Mouse (Mus musculus) megakaryocyte, embryonic 14.5 days (primary cell): ENCODE results near the gene Gm42791.

Experiments used
- FLI1 ChIP-seq: IDR thresholded peaks from 2 replicates; pipeline ENCODE4 v1.6.1; 2012; ENCODE audit warnings: low read length, inconsistent platforms, mixed read lengths
- GATA1 ChIP-seq: IDR thresholded peaks from 3 replicates; pipeline ENCODE4 v1.6.1; 2012; ENCODE audit warnings: mixed read lengths, low read length, inconsistent platforms, borderline replicate concordance

DNA sequence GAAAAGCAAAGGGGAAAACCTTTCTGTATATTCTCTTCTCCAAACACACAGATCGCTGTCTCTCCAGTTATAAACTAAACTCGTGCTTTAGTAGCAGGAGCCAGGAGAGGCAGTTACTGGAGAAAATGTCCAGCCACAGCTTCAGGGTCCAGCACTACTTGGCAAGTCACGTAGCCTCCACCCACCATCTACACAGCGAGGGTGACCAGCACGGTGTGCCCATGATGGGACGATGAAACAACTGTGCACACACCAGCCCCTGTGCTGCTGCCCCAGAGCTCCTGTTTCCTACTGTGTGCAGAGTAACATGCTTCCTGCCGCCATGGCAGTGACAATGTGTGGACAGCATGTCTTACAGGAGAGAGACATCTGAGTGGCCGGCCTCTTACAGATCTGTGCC lies 121.8 kb downstream of the Gm42791 start:
- TF ChIP-seq FLI1 (no peak), GATA1 (no peak)
